Mouse (Mus musculus): ENCODE measurements around the gene Pkd1. TPM values are rescaled to one million over a fixed set of nuclear protein-coding genes. Genes with fewer than 3 reads are reported as not detected.
A peak's percentile ranks its signal among the peaks of the same experiment; 100 is the strongest.

The Pkd1 gene
- polyA plus RNA-seq, 1 experiment, result 22.3 TPM

DNA sequence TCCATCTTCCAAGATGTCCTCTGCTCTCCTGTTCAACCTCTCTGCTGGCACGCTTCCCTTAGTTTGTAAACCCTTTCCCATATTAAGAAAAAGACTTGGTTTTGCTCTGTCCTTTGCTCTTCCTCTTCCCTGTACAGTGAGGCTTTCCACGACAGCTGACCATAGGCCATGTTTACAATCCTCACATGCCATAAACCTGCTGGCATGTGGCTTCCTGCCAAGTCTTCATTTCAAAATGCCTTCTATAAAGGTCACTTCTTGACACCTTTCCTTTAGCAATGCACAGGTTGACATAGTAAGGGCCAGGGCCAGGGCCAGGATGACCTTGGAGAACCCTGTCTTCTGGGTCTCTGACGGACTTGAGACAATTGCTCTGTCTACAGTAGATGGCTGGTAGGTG is 3.4 kb upstream of the Pkd1 start:
- no peak overlapping the region for H3K4me3 ChIP-seq (ENCODE audit: insufficient read depth, low read length)
- peaks cover 7% of the 10 kb centered on the region for H3K4me1 ChIP-seq (ENCODE audit: control insufficient read depth, insufficient read depth, low read length)
- H3K27ac ChIP-seq (ENCODE audit: insufficient read depth, low read depth, low read length), result no peak overlapping the region
- TF ChIP-seq CTCF (IDR thresholded peaks at IDR 0.05; ENCODE audit: low read depth, low read length) (no peak), POLR2A (IDR thresholded peaks at IDR 0.05; ENCODE audit: borderline replicate concordance, low read depth, low read length) (no peak)

DNA sequence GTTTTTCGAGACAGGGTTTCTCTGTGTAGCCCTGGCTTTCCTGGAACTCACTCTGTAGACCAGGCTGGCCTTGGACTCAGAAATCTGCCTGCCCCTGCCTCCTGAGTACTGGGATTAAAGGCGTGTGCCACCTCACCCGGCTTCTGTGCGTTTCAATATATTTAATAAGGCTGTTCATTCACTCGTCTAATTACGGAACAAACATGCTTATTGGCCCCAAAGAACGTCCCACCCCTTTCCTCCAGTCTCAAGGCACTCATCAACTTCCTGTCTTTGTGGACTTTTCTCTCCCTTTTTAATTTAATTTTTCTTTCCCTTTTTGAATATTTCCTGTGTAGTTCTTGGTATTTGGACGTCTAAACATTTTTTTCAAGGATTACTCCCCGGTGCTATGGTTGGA is 1.2 kb upstream of the Pkd1 start:
- Histone ChIP-seq H3K27ac (ENCODE audit: insufficient read depth, low read depth, low read length) (peak overlapping the region; percentile 67), H3K4me1 (ENCODE audit: control insufficient read depth, insufficient read depth, low read length) (peaks cover 12% of the 10 kb centered on the region), H3K4me3 (ENCODE audit: insufficient read depth, low read length) (peak overlapping the region; percentile 59)
- TF ChIP-seq CTCF (IDR thresholded peaks at IDR 0.05; ENCODE audit: low read depth, low read length) (no peak), POLR2A (IDR thresholded peaks at IDR 0.05; ENCODE audit: borderline replicate concordance, low read depth, low read length) (no peak)

DNA sequence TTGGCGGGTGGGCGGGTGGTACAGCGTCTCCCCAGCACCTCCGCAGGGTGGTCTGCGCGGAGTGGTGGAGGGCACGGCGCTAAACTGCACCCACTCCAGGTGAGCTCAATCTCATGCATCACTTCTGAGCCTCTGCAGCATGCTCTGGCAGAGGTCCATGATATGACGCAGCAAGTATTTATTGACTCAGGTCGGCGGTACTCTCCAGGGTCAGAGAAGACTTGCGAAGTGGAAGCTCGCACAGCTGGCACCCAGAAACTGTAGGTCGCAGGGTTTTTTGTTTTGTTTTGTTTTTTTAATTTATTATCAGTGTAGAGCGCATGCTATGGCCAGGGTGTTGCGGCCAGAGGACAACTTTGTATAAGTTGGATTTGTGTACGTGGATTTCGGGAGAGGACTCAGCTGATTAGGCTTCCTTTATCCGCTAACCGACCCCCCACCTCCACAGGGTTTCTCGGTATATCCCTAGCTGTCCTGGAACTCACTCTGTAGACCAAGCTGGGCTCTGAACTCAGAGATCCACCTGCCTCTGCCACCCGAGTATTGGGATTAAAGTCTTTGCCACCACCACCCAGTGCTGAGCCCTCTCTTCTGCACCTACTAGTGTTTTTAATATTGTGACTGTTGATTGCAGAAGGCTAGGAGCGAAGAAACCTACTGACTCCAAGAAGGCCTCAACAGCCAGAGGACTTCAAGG is 565 bp upstream of the Pkd1 start:
- peaks cover 12% of the 10 kb centered on the region for H3K4me1 ChIP-seq (ENCODE audit: control insufficient read depth, insufficient read depth, low read length)
- TF ChIP-seq POLR2A (IDR thresholded peaks at IDR 0.05; ENCODE audit: borderline replicate concordance, low read depth, low read length) (no peak), CTCF (IDR thresholded peaks at IDR 0.05; ENCODE audit: low read depth, low read length) (no peak)
- peak overlapping the region; percentile 59 for H3K4me3 ChIP-seq (ENCODE audit: insufficient read depth, low read length)
- peak overlapping the region; percentile 67 for H3K27ac ChIP-seq (ENCODE audit: insufficient read depth, low read depth, low read length)

DNA sequence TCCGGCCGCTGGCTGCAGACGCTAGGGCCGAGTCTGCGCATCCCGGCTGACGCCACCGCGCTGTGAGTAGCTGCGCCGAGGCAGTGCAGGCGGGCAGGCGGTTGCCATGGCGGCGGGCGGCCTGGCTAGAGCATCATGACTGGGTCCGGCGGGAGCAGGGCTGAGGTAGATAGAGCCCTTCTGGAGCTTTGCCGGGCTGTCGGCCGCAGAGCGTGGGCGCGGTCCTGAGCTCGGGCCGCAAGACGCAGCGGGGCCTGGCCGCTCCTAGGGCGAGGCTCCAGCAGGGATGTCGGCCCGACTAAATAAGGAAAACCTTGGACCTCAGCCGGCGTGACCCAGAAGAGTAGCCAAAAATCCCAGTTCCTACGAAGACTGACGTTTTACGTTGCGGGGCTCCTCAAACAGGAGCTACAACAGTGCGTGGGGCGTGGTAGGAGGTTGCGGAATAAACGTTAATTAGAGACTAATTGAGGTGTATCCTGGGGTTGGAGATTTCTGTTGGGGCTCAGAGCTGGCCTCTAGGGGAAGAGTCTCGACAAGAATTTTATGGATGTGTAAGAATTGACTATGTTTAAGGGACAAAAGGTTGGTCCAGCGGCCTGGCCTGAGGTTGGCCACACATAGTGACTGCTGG is 899 bp downstream of the Pkd1 start:
- no peak for TF ChIP-seq CTCF (IDR thresholded peaks at IDR 0.05; ENCODE audit: low read depth, low read length)
- TF ChIP-seq POLR2A (IDR thresholded peaks at IDR 0.05; ENCODE audit: borderline replicate concordance, low read depth, low read length), result no peak
- peak overlapping the region; percentile 84 for H3K4me3 ChIP-seq (ENCODE audit: insufficient read depth, low read length)
- H3K4me1 ChIP-seq (ENCODE audit: control insufficient read depth, insufficient read depth, low read length), result peaks cover 12% of the 10 kb centered on the region
- H3K27ac ChIP-seq (ENCODE audit: insufficient read depth, low read depth, low read length), result peak overlapping the region; percentile 58

DNA sequence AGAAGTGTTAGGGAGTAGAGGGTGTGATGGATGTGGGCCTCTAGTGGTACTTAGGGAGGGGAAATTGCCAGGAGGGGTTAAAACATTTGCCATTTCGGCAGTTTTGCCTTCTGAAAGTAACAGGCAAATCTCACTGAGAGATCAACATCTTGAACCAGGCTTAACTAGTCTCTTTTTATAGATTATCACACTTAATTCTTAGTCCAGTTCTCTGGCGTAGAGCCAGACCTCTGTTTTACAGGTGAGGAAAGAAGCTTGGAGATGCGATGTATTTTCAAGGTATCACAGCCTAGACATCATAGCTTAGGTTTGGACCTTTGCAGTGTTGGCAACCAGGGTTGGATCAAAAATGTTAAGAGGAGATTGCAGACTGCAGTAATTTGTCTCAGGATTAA is 1.4 kb downstream of the Pkd1 start:
- Histone ChIP-seq H3K4me1 (ENCODE audit: control insufficient read depth, insufficient read depth, low read length) (peaks cover 15% of the 10 kb centered on the region), H3K4me3 (ENCODE audit: insufficient read depth, low read length) (peak overlapping the region; percentile 84), H3K27ac (ENCODE audit: insufficient read depth, low read depth, low read length) (no peak overlapping the region)
- TF ChIP-seq POLR2A (IDR thresholded peaks at IDR 0.05; ENCODE audit: borderline replicate concordance, low read depth, low read length) (no peak), CTCF (IDR thresholded peaks at IDR 0.05; ENCODE audit: low read depth, low read length) (no peak)

DNA sequence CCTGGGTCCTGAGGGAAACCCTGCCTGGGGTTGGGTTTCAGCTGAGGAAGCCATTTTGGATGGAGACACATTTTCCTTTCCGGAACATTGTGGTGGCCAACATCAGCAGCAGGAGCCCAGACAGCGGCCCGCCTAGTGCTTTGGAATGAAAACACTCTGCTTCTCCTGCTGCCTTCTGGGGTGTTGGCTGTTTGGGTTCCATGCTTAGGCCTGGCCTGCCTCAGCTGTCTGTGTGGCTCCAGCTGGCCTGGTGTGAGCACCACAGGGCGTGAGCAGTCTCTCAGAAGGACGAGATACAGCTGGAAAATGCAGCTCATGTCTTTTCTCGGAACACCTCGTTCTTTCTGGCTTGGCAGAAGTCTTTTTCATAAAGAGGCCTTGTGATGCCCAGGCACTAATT is 7.5 kb downstream of the Pkd1 start:
- H3K27ac ChIP-seq (ENCODE audit: insufficient read depth, low read depth, low read length), result no peak overlapping the region

DNA sequence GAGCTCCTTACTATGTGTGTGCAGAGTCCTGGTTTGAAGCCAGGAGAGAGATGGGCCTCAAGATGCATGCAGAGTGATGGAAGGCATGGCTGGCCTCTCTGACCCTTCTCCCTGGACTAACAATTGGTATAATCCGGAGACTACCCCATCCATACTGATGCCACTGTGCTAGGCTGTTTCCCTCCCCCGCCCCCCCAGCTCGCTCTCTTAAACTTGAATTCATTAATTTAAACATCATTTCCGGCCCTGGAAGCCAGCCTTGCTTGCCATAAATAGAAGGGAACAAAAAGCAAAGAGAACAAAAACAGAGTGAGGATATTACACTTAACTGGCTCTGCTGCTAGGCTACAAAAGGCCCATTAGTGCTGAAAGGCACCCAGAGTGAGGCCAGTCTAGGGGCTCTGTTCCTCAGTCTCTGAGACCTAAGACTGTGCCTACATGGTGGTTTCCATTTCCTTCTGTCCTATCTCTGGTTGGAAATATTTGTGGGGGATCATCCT is 9.0 kb downstream of the Pkd1 start:
- Histone ChIP-seq H3K4me3 (ENCODE audit: insufficient read depth, low read length) (no peak overlapping the region), H3K4me1 (ENCODE audit: control insufficient read depth, insufficient read depth, low read length) (peaks cover 40% of the 10 kb centered on the region), H3K27ac (ENCODE audit: insufficient read depth, low read depth, low read length) (no peak overlapping the region)
- TF ChIP-seq CTCF (IDR thresholded peaks at IDR 0.05; ENCODE audit: low read depth, low read length), result no peak
- TF ChIP-seq POLR2A (IDR thresholded peaks at IDR 0.05; ENCODE audit: borderline replicate concordance, low read depth, low read length), result no peak

More for the DNA sequence above, 7.5 kb downstream of the Pkd1 start:
- Histone ChIP-seq H3K4me3 (ENCODE audit: insufficient read depth, low read length) (no peak overlapping the region), H3K4me1 (ENCODE audit: control insufficient read depth, insufficient read depth, low read length) (peaks cover 35% of the 10 kb centered on the region)
- TF ChIP-seq CTCF (IDR thresholded peaks at IDR 0.05; ENCODE audit: low read depth, low read length) (no peak), POLR2A (IDR thresholded peaks at IDR 0.05; ENCODE audit: borderline replicate concordance, low read depth, low read length) (no peak)

DNA sequence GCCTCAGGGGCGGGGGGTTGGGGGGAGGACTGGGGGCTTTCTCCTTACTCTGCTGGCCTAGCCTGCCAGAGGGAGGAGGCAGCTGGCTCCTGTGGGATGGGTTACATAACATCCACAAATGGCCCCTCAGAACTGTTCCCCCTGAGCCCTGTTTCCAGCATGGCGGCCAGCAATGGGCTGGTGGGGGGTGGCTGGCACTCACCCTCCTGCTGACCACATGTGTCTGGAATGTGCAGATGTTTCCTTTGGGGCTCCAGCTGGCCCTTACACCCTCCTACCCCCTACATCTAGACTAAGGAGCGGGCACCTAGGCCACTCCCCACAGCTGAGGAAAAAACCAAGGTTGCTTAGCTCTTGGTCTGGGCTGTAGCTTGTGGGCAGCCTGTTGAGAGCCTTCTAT is 9.5 kb downstream of the Pkd1 start:
- Histone ChIP-seq H3K27ac (ENCODE audit: insufficient read depth, low read depth, low read length) (no peak overlapping the region), H3K4me3 (ENCODE audit: insufficient read depth, low read length) (no peak overlapping the region), H3K4me1 (ENCODE audit: control insufficient read depth, insufficient read depth, low read length) (peaks cover 42% of the 10 kb centered on the region)
- TF ChIP-seq POLR2A (IDR thresholded peaks at IDR 0.05; ENCODE audit: borderline replicate concordance, low read depth, low read length), result no peak
- TF ChIP-seq CTCF (IDR thresholded peaks at IDR 0.05; ENCODE audit: low read depth, low read length), result no peak

DNA sequence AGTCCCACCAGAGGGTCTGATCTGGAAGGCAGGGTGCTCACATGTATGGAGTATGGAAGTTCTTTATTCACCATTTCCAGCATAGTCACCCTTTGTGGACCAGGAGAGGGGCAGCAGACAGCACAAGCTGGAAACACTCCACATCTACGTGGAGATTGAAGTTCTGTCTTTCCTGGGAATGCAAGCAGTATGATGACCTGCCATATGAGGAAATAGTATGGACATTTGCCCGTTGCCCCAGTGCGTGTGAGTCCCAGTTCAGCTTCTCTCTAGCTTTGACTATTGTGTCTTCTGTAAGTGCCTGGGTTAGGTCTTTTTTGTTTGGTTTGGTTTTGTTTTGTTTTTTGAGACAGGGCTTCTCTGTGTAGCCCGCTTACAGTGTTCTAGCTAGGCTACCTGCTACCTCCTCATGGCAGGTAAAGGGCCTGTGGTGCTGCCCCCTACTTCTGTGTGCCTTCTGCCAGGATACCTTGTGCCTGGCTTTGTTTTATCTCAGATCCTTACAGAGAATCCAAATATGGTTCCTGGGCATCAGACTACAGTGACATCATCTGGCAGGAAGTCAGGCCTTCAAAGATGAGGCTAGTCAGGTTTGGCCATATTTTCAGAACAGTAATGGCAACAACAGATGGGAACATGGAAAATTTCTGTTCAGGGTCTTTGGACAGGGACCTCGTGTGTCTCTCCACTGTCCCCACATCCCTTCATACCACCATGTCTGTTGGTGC is 10.8 kb downstream of the Pkd1 start:
- H3K4me3 ChIP-seq (ENCODE audit: insufficient read depth, low read length), result no peak overlapping the region
- H3K4me1 ChIP-seq (ENCODE audit: control insufficient read depth, insufficient read depth, low read length), result peaks cover 42% of the 10 kb centered on the region
- H3K27ac ChIP-seq (ENCODE audit: insufficient read depth, low read depth, low read length), result no peak overlapping the region
- TF ChIP-seq POLR2A (IDR thresholded peaks at IDR 0.05; ENCODE audit: borderline replicate concordance, low read depth, low read length) (no peak), CTCF (IDR thresholded peaks at IDR 0.05; ENCODE audit: low read depth, low read length) (no peak)

DNA sequence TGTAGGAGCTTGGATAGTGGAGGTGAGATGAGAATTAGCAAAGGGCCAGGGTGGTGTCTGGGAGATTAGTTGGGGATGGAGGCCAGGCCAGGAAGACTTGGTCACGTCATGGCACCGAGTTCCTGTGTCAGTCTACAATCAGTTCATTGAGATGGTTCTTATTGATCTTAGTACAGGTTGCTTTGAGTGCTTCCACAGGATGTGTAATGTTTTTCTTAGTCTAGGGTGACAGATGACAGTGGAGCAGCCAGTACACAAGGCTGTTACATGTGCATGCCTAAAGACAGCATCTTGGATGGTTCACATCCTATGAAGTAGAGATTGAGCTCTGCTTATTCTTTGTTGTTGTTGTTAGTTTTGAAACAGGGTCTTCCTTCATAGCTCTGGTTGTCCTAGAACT is 12.0 kb downstream of the Pkd1 start:
- H3K27ac ChIP-seq (ENCODE audit: insufficient read depth, low read depth, low read length), result no peak overlapping the region
- H3K4me3 ChIP-seq (ENCODE audit: insufficient read depth, low read length), result no peak overlapping the region
- TF ChIP-seq CTCF (IDR thresholded peaks at IDR 0.05; ENCODE audit: low read depth, low read length), result no peak
- no peak for TF ChIP-seq POLR2A (IDR thresholded peaks at IDR 0.05; ENCODE audit: borderline replicate concordance, low read depth, low read length)
- peaks cover 34% of the 10 kb centered on the region for H3K4me1 ChIP-seq (ENCODE audit: control insufficient read depth, insufficient read depth, low read length)
